Comparison of ENCODE assay signal across 8 mouse cellular contexts in the genomic region with DNA sequence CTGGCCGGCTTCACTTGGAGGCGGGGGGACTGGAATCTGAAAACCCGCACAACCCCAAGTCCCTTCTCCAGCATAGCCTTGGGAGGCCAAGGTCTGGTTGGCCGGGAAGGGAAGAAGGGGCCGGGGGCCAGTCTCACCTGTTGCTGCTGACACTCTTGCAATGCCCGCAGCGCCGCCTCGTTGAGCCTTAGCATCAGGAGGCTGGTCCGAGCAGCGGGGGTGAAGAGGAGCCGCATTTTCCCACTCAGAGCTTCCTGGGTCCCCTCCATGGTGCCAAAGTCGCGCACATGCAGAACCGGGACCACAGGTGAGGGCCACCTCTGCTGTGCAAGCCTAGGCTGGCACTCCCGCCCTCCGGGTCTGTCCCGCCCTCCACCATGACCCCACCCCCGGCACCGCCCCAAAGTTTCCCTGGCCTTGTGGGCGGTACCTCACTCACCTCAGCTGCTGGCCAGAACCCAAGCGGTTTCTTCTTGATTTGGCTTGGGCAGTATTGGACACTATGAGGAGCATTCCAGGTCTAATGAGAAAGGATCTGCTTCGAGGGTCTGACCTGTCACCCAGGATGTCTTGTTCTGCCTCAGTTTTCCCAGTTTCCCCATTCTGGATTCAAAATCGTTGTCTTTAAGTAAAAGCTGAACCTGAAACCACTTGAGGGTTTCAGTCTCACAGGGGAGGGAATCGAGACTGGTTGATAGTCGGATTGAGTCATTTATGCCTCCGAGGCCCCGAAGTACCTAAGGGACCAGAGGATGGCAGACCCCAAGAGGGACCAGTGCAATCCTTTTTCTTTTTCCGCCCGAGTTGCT. TPM values are rescaled to one million over a fixed set of nuclear protein-coding genes. Genes with fewer than 3 reads are reported as not detected.
DNase-seq lines count a peak whose midpoint lies in the region; ATAC-seq and TF ChIP-seq lines count a peak whose summit lies in the region.

No protein-coding gene starts in this region.

- ATAC-seq in heart, embryonic 16.5 days (replicated peaks; ENCODE audit: extremely low read depth, insufficient read depth, low FRiP score): peak; percentile 61
- ATAC-seq in megakaryocyte, adult 5-6 weeks (ENCODE audit: poor library complexity, severe bottlenecking): peak; percentile 98

- no peak for TF ChIP-seq POLR2A in bone marrow, adult 2 months (IDR thresholded peaks at IDR 0.05; ENCODE audit: borderline replicate concordance, control insufficient read depth, low read depth, low read length)
- TF ChIP-seq POLR2A in embryonic fibroblast, embryonic 13.5 days (IDR thresholded peaks at IDR 0.05; ENCODE audit: low read depth, low read length): no peak

- DNase-seq in A20 (ENCODE audit: low read depth, low spot score): peak; percentile 95
- DNase-seq in kidney, postnatal 14 days: peak; percentile 90
- DNase-seq in spleen, adult 18-20 months: peak; percentile 76 to 82
- DNase-seq in layer of hippocampus, postnatal 10 days (ENCODE audit: low spot score in 2 of 2): no peak

- WGBS in bone marrow, adult 2 months: under 1% methylated on average over 30 of the region's 30 CpGs
- 2% methylated on average over 30 of the region's 30 CpGs for WGBS in heart, embryonic 16.5 days

- H3K9ac ChIP-seq in heart, embryonic 16.5 days (ENCODE audit: low read length): peak overlapping the region; percentile 71

- peaks cover 20% of the 10 kb centered on the region for H3K36me3 ChIP-seq in heart, embryonic 16.5 days (ENCODE audit: control insufficient read depth, insufficient read depth)

- TF ChIP-seq CTCF in bone marrow, adult 2 months (IDR thresholded peaks at IDR 0.05; ENCODE audit: control insufficient read depth, insufficient read depth, low read length): no peak
- TF ChIP-seq CTCF in embryonic fibroblast, embryonic 13.5 days (IDR thresholded peaks at IDR 0.05; ENCODE audit: borderline replicate concordance, insufficient read depth, low read length): no peak

- peak overlapping the region; percentile 99 for H3K4me2 ChIP-seq in heart, embryonic 16.5 days (ENCODE audit: low read depth, low read length)

- H3K4me3 ChIP-seq in bone marrow, adult 2 months (replicated peaks; ENCODE audit: control insufficient read depth, low read depth, low read length): peak overlapping the region; percentile 64
- peak overlapping the region; percentile 12; the same call in 1 of the 2 replicates for H3K4me3 ChIP-seq in embryonic fibroblast, embryonic 13.5 days (ENCODE audit: insufficient read depth, low read length)
- peak overlapping the region; percentile 64 for H3K4me3 ChIP-seq in heart, embryonic 16.5 days (ENCODE audit: low read length)

- H3K9me3 ChIP-seq in heart, embryonic 16.5 days (replicated peaks; ENCODE audit: control insufficient read depth, low read length): no peaks in the 10 kb centered on the region

- peak overlapping the region; percentile 13; the same call in 1 of the 2 replicates for H3K27ac ChIP-seq in bone marrow, adult 2 months (ENCODE audit: control insufficient read depth, insufficient read depth, low read depth, low read length, poor library complexity)
- no peak overlapping the region for H3K27ac ChIP-seq in embryonic fibroblast, embryonic 13.5 days (ENCODE audit: insufficient read depth, low read length)
- H3K27ac ChIP-seq in heart, embryonic 16.5 days (ENCODE audit: low read length): no peak overlapping the region; the same call in 1 of the 2 replicates

- H3K27me3 ChIP-seq in heart, embryonic 16.5 days (ENCODE audit: control insufficient read depth, insufficient read depth, low read length): no peaks in the 10 kb centered on the region

- H3K4me1 ChIP-seq in bone marrow, adult 2 months (ENCODE audit: control insufficient read depth, insufficient read depth, low read length): peaks cover 1% of the 10 kb centered on the region; the same call in 1 of the 2 replicates
- H3K4me1 ChIP-seq in embryonic fibroblast, embryonic 13.5 days (ENCODE audit: control insufficient read depth, insufficient read depth, low read length): peaks cover 6% of the 10 kb centered on the region; the same call in 1 of the 2 replicates
- H3K4me1 ChIP-seq in heart, embryonic 16.5 days (ENCODE audit: control insufficient read depth, insufficient read depth, low read length): peaks cover 15% of the 10 kb centered on the region

RNA-seq across cellular contexts. Expression of a gene that starts 1.6 kb away (rescaled TPM):
- polyA plus RNA-seq in bone marrow, adult 2 months (2011; ENCODE audit: insufficient read depth, insufficient read length, low replicate concordance, missing spikeins): 9.1 TPM in 1 of 2 replicates, not detected in the other
- not detected in 2 replicates for polyA plus RNA-seq in embryonic fibroblast, embryonic 13.5 days (2011; ENCODE audit: insufficient read length, low read depth, missing spikeins)
- 1.1 and 1.6 TPM in 2 replicates for polyA plus RNA-seq in heart, embryonic 16.5 days (2015; fragmentation: Nextera tagmentation; extraction: Ambion mirVana)
- not detected in 2 replicates for total RNA-seq in megakaryocyte, adult 5-6 weeks (2015)
- total RNA-seq in megakaryocyte, adult 5-6 weeks (2017): not detected in 2 replicates
- not detected for total RNA-seq in layer of hippocampus, postnatal 10 days (2021)

RNA-seq across cellular contexts. Expression of a gene that starts 6.5 kb away (rescaled TPM):
- polyA plus RNA-seq in bone marrow, adult 2 months (2011; ENCODE audit: insufficient read depth, insufficient read length, low replicate concordance, missing spikeins): 261 and 476 TPM in 2 replicates
- 553 and 625 TPM in 2 replicates for polyA plus RNA-seq in embryonic fibroblast, embryonic 13.5 days (2011; ENCODE audit: insufficient read length, low read depth, missing spikeins)
- polyA plus RNA-seq in heart, embryonic 16.5 days (2015; fragmentation: Nextera tagmentation; extraction: Ambion mirVana): 468 and 577 TPM in 2 replicates
- 390 and 393 TPM in 2 replicates for total RNA-seq in megakaryocyte, adult 5-6 weeks (2015)
- 216 and 267 TPM in 2 replicates for total RNA-seq in megakaryocyte, adult 5-6 weeks (2017)
- total RNA-seq in layer of hippocampus, postnatal 10 days (2021): 100 to 1,000 TPM; 158 to 189 TPM

RNA-seq across cellular contexts. Expression of a gene that starts 10.6 kb away (rescaled TPM):
- polyA plus RNA-seq in bone marrow, adult 2 months (2011; ENCODE audit: insufficient read depth, insufficient read length, low replicate concordance, missing spikeins): 64.6 and 70.0 TPM in 2 replicates
- polyA plus RNA-seq in embryonic fibroblast, embryonic 13.5 days (2011; ENCODE audit: insufficient read length, low read depth, missing spikeins): 80.6 and 86.4 TPM in 2 replicates
- polyA plus RNA-seq in heart, embryonic 16.5 days (2015; fragmentation: Nextera tagmentation; extraction: Ambion mirVana): 81.2 and 83.9 TPM in 2 replicates
- total RNA-seq in megakaryocyte, adult 5-6 weeks (2015): 68.9 and 78.0 TPM in 2 replicates
- 58.5 and 73.2 TPM in 2 replicates for total RNA-seq in megakaryocyte, adult 5-6 weeks (2017)
- 10 to 100 TPM; 37.3 to 38.4 TPM for total RNA-seq in layer of hippocampus, postnatal 10 days (2021)

RNA-seq across cellular contexts. Expression of a gene that starts 14.1 kb away (rescaled TPM):
- 0.66 TPM in 1 of 2 replicates, not detected in the other for polyA plus RNA-seq in bone marrow, adult 2 months (2011; ENCODE audit: insufficient read depth, insufficient read length, low replicate concordance, missing spikeins)
- 0.63 TPM in 1 of 2 replicates, not detected in the other for polyA plus RNA-seq in embryonic fibroblast, embryonic 13.5 days (2011; ENCODE audit: insufficient read length, low read depth, missing spikeins)
- polyA plus RNA-seq in heart, embryonic 16.5 days (2015; fragmentation: Nextera tagmentation; extraction: Ambion mirVana): 0.11 and 0.19 TPM in 2 replicates
- total RNA-seq in megakaryocyte, adult 5-6 weeks (2015): not detected in 2 replicates
- 0.22 TPM in 1 of 2 replicates, not detected in the other for total RNA-seq in megakaryocyte, adult 5-6 weeks (2017)
- total RNA-seq in layer of hippocampus, postnatal 10 days (2021): 1 to 10 TPM; 2.0 to 2.2 TPM

RNA-seq across cellular contexts. Expression of a gene that starts 28.9 kb away (rescaled TPM):
- 0.70 and 0.87 TPM in 2 replicates for polyA plus RNA-seq in bone marrow, adult 2 months (2011; ENCODE audit: insufficient read depth, insufficient read length, low replicate concordance, missing spikeins)
- polyA plus RNA-seq in embryonic fibroblast, embryonic 13.5 days (2011; ENCODE audit: insufficient read length, low read depth, missing spikeins): 1.5 and 2.8 TPM in 2 replicates
- polyA plus RNA-seq in heart, embryonic 16.5 days (2015; fragmentation: Nextera tagmentation; extraction: Ambion mirVana): 2.7 and 3.4 TPM in 2 replicates
- 0.98 and 2.1 TPM in 2 replicates for total RNA-seq in megakaryocyte, adult 5-6 weeks (2015)
- 0.89 and 1.4 TPM in 2 replicates for total RNA-seq in megakaryocyte, adult 5-6 weeks (2017)
- 1 to 10 TPM; 3.8 to 4.2 TPM for total RNA-seq in layer of hippocampus, postnatal 10 days (2021)

Comparison
In these comparisons a context has a peak if more than half of its experiments do, and no peak if none do; other contexts are left out.
1. DNase-seq: peak in A20 (single experiment), kidney, postnatal 14 days (single experiment) and spleen, adult 18-20 months (2 of 2); none in layer of hippocampus, postnatal 10 days (0 of 2).
2. H3K4me3 ChIP-seq: peak in every context shown above with its lines; median percentile 64 in bone marrow, adult 2 months; 64 in heart, embryonic 16.5 days; 12 in embryonic fibroblast, embryonic 13.5 days.